Comparison of ENCODE assay signal across 7 mouse cellular contexts in the genomic region with DNA sequence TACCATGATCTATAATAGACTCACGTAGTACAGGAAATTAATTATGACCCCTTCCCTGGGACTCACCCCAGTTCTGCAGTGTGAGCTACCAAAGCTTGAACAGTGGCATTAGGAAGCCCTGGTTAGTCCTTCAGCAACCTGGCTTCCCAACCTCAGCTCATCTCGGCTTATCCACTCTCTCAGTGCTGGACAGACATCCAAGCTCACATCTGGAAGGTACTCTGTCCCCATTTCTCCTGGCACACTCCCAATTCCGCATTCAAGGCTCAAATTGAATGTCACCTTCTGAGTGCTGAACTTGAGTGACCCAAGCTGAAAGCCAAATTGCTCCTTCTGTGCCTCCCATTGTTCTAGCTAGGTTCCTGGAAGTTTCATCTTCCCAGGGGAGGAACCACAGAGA.
"Had no signal": no experiment of that assay in that cellular context is flagged by ENCODE, and none has a peak within 500 bp of the region (broad histone marks: within the 10 kb centered on the region; RNA-seq: fewer than 3 reads in every experiment).

No protein-coding gene starts in this region.

- DNase-seq: kidney, postnatal 25 days; layer of hippocampus, adult 9-11 months; liver, embryonic 13.5 days; lung, adult 2 months; lung, postnatal 14 days; thymus, adult 18-20 months; thymus, postnatal 36 days had no signal
